Mouse (Mus musculus) c-Kit-negative CD71-positive TER-119-positive erythroid progenitor cells, embryonic 14.5 days (primary cell): Measurements from ENCODE around the gene Gm6899.

Source experiments
- DNase-seq: peaks from one replicate; pipeline ENCODE4 v3.0.0-alpha.2; 2013; ENCODE audit warnings: low read depth, low spot score

Gm6899 gene

GRCm38 (mm10) chr11:26642141-26642540 lies 49.1 kb downstream of the Gm6899 start:
- DNase-seq = no peak
